Mouse (Mus musculus) small intestine, adult 2 months (tissue): ENCODE data around the gene Hmga1.

Experiments
- CTCF ChIP-seq: fragments of 200-500 bp; IDR thresholded peaks from 2 replicates; pipeline ENCODE4 v1.5.1; 2012; ENCODE audit warnings: low read depth, mild to moderate bottlenecking, control low read depth, inconsistent platforms, low read length, moderate library complexity, mixed read lengths; ENCODE audit not compliant: insufficient replicate concordance, insufficient read length; ENCODE audit errors: extremely low read depth
- POLR2A ChIP-seq: fragments of 200-500 bp; IDR thresholded peaks from 2 replicates; pipeline ENCODE4 v1.6.1; 2012; ENCODE audit warnings: low read depth, mild to moderate bottlenecking, control low read depth, inconsistent platforms, low read length, moderate library complexity

DNA sequence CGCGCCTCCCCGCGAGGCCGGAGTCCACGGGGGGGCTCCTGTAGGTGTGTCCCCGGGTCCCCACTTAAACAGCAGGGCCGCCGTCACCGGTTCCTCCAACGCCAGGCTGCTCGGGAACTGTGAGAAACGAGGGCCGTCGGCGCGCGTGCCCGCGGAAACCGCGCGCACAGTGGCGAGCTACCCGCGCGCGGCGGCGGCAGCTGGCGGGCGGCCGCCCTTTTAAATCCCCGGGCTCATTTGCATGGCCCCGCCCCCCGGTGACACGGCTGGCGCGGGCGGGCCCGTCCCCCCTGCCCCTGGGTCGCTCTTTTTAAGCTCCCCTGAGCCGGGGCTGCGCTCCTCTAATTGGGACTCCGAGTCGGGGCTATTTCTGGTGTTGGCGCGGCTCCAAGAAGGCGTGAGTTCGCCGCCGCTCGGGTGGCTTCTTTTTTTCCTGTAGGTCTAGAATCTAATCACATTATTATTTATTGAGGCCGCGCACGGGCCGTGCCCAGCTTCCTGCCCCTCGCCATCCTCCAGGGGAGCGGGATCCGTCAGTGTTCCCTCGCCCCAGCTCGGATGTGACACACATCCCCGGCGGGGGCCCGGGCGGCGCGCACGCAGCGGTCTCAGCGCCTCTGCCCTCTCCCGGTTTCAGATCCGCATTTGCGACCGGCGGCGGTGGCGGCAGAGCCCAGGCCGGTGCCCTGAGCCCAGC, at the start of gene Hmga1:
- TF ChIP-seq CTCF (no peak; the same call in 1 of the 2 replicates), POLR2A (peak; percentile 96)
